Mouse (Mus musculus) C2C12 (cell line): ENCODE results near the gene Zdhhc5. TPM values are rescaled to one million over a fixed set of nuclear protein-coding genes. Genes with fewer than 3 reads are reported as not detected.

Source experiments
- H3K27me3 ChIP-seq: one replicate; pipeline ENCODE4 v1.6.1; 2011; ENCODE audit not compliant: control insufficient read depth, insufficient read depth, insufficient read length
- H3K36me3 ChIP-seq: one replicate; pipeline ENCODE4 v1.6.1; 2011; ENCODE audit not compliant: control insufficient read depth, insufficient read depth
- H3K4me3 ChIP-seq: one replicate; pipeline ENCODE4 v1.5.1; 2011; ENCODE audit warnings: mild to moderate bottlenecking, control low read depth; ENCODE audit not compliant: poor library complexity, insufficient read depth, severe bottlenecking
- H3K79me2 ChIP-seq: one replicate; pipeline ENCODE4 v1.6.1; 2011; ENCODE audit not compliant: control insufficient read depth, insufficient read depth
- H3K79me3 ChIP-seq: one replicate; pipeline ENCODE4 v1.6.1; 2011; ENCODE audit warnings: low read depth, control low read depth
- H3ac ChIP-seq: one replicate; pipeline ENCODE3; 2011; ENCODE audit warnings: low read depth; ENCODE audit not compliant: control insufficient read depth, insufficient read length
- CEBPB ChIP-seq: IDR thresholded peaks from one replicate; pipeline ENCODE4 v1.6.1; 2011; ENCODE audit warnings: low read depth, mild to moderate bottlenecking, control low read depth, moderate library complexity
- CTCF ChIP-seq: IDR thresholded peaks from one replicate; pipeline ENCODE4 v1.5.1; 2011; ENCODE audit not compliant: control insufficient read depth, insufficient read depth, insufficient read length
- FOSL1 ChIP-seq: IDR thresholded peaks from one replicate; pipeline ENCODE4 v1.8.0; 2011; ENCODE audit warnings: mild to moderate bottlenecking, low read length; ENCODE audit not compliant: poor library complexity, insufficient read depth, severe bottlenecking
- MAX ChIP-seq: IDR thresholded peaks from one replicate; pipeline ENCODE4 v1.6.1; 2011; ENCODE audit warnings: mild to moderate bottlenecking, control low read depth
- MYOD1 ChIP-seq: IDR thresholded peaks from one replicate; pipeline ENCODE4 v1.6.1; 2011; ENCODE audit warnings: low read depth; ENCODE audit not compliant: control insufficient read depth, insufficient read length
- MYOG ChIP-seq: IDR thresholded peaks from one replicate; pipeline ENCODE4 v1.6.1; 2011; ENCODE audit not compliant: control insufficient read depth, insufficient read length; ENCODE audit errors: extremely low read depth
- USF1 ChIP-seq: IDR thresholded peaks from one replicate; pipeline ENCODE4 v1.6.1; 2011; ENCODE audit warnings: low read depth, mild to moderate bottlenecking, control low read depth, moderate library complexity
- polyA plus RNA-seq: library from polyadenylated mRNA; unstranded; fragments of >200 nt; fragmentation: generic; extraction: Trizol; gene quantifications from one replicate; pipeline ENCODE4 v1.2.1, GENCODE M21; 2012; ENCODE audit warnings: missing spikeins

Zdhhc5 gene
- polyA plus RNA-seq, 1 experiment = 35.4 TPM

GRCm38 (mm10) chr2:84695007-84695695, 19.8 kb downstream of the Zdhhc5 start:
- no peaks in the 10 kb centered on the region for H3K79me3 ChIP-seq
- TF ChIP-seq FOSL1 (no peak), CEBPB (no peak), MAX (no peak), CTCF (no peak), USF1 (no peak), MYOG (no peak), MYOD1 (no peak)
- no peaks in the 10 kb centered on the region for H3K27me3 ChIP-seq
- peaks cover 83% of the 10 kb centered on the region for H3K36me3 ChIP-seq
- no peak overlapping the region for H3K4me3 ChIP-seq
- H3K79me2 ChIP-seq = no peaks in the 10 kb centered on the region
- H3ac ChIP-seq = no peak overlapping the region

- no peaks in the 10 kb centered on the region for H3K79me2 ChIP-seq
- no peak for TF ChIP-seq CEBPB
- no peak for TF ChIP-seq CTCF
- TF ChIP-seq MYOD1 = no peak
- TF ChIP-seq USF1 = no peak
- TF ChIP-seq MYOG = no peak
- no peak for TF ChIP-seq MAX
- no peak for TF ChIP-seq FOSL1
- H3K36me3 ChIP-seq = peaks cover 95% of the 10 kb centered on the region
- H3K27me3 ChIP-seq = no peaks in the 10 kb centered on the region
- no peak overlapping the region for H3K4me3 ChIP-seq
- H3ac ChIP-seq = no peak overlapping the region
- H3K79me3 ChIP-seq = no peaks in the 10 kb centered on the region
These were observed 24.9 kb downstream of the Zdhhc5 start for GRCm38 (mm10) chr2:84690050-84690449.

- no peak for TF ChIP-seq CTCF
- TF ChIP-seq FOSL1 = no peak
- no peak for TF ChIP-seq USF1
- TF ChIP-seq MAX = no peak
- TF ChIP-seq MYOD1 = no peak
- no peak for TF ChIP-seq CEBPB
- no peak for TF ChIP-seq MYOG
- Histone ChIP-seq H3K4me3 (no peak overlapping the region), H3ac (no peak overlapping the region), H3K79me2 (no peaks in the 10 kb centered on the region), H3K27me3 (no peaks in the 10 kb centered on the region), H3K36me3 (peaks cover 81% of the 10 kb centered on the region), H3K79me3 (no peaks in the 10 kb centered on the region)
These were observed 26.7 kb downstream of the Zdhhc5 start for GRCm38 (mm10) chr2:84688080-84688844.

GRCm38 (mm10) chr2:84682605-84683183, 32.3 kb downstream of the Zdhhc5 start:
- peaks cover 35% of the 10 kb centered on the region for H3K36me3 ChIP-seq
- peaks cover 31% of the 10 kb centered on the region for H3K79me2 ChIP-seq
- H3K4me3 ChIP-seq = no peak overlapping the region
- H3K79me3 ChIP-seq = peaks cover 15% of the 10 kb centered on the region
- TF ChIP-seq FOSL1 = no peak
- TF ChIP-seq USF1 = no peak
- TF ChIP-seq CEBPB = no peak
- no peak for TF ChIP-seq MYOG
- no peak overlapping the region for H3ac ChIP-seq
- no peaks in the 10 kb centered on the region for H3K27me3 ChIP-seq

- H3K36me3 ChIP-seq = peaks cover 27% of the 10 kb centered on the region
These were observed 36.0 kb downstream of the Zdhhc5 start, which contains the start of gene Tmx2 for GRCm38 (mm10) chr2:84679016-84679415. Gene Tmx2, minus strand, starts transcription at chr2:84679140.

More at GRCm38 (mm10) chr2:84679016-84679415, 36.0 kb downstream of the Zdhhc5 start, which contains the start of gene Tmx2:
- Histone ChIP-seq H3K79me2 (peaks cover 47% of the 10 kb centered on the region), H3K4me3 (peak within 1 kb of the TSS; percentile 98), H3ac (peak within 1 kb of the TSS; percentile 79), H3K79me3 (peaks cover 25% of the 10 kb centered on the region), H3K27me3 (no peaks in the 10 kb centered on the region)
- TF ChIP-seq FOSL1 (no peak), MYOD1 (no peak), MAX (no peak), MYOG (no peak), USF1 (no peak), CEBPB (no peak), CTCF (no peak)
